In the genomic region with DNA sequence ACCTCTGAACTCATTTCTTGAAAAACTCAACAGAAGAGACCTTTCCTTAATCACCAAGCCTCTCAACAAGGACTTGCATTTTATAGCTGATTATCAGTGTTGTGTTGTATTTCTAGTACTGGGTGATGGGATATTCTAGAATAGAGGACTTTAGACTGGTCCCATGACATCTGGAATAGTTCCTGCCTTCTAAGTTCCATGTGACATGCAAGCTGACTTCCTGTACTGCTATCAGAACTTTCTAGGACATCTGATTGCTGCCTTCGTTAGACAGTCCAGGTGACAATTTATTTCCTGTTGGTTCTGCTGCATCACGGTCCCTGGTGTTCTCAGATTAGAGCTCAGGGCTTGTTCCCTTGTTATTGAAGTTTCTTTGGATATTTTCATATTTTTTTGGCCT, we compare ENCODE assay signal across 22 mouse cellular contexts.
DNase-seq lines count a peak whose midpoint lies in the region; ATAC-seq and TF ChIP-seq lines count a peak whose summit lies in the region.
"Had no signal": no experiment of that assay in that cellular context is flagged by ENCODE, and none has a peak within 500 bp of the region (broad histone marks: within the 10 kb centered on the region; RNA-seq: fewer than 3 reads in every experiment).

No protein-coding gene starts in this region.

- no peaks in the 10 kb centered on the region for H3K27me3 ChIP-seq in intestine, embryonic 16.5 days (replicated peaks; ENCODE audit: control insufficient read depth, insufficient read depth, low read length)
- H3K27me3 ChIP-seq in intestine, embryonic 15.5 days (replicated peaks) = no peaks in the 10 kb centered on the region
- H3K27me3 ChIP-seq in intestine, postnatal 0 days (replicated peaks; ENCODE audit: control insufficient read depth, insufficient read depth, low read length) = no peaks in the 10 kb centered on the region
- H3K27me3 ChIP-seq in stomach, postnatal 0 days (ENCODE audit: control insufficient read depth, insufficient read depth, low read length) = no peaks in the 10 kb centered on the region
- H3K27me3 ChIP-seq: CH12.LX, Patski had no signal

- no peak overlapping the region for H3K27ac ChIP-seq in intestine, embryonic 16.5 days (ENCODE audit: low read length)
- no peak overlapping the region for H3K27ac ChIP-seq in intestine, embryonic 15.5 days
- H3K27ac ChIP-seq in intestine, postnatal 0 days (ENCODE audit: low read depth, low read length) = no peak overlapping the region
- no peak overlapping the region for H3K27ac ChIP-seq in stomach, postnatal 0 days (replicated peaks)

- peak; percentile 54; the same call in 1 of the 2 replicates for ATAC-seq in intestine, embryonic 16.5 days
- ATAC-seq in intestine, embryonic 15.5 days = no peak
- ATAC-seq in intestine, postnatal 0 days = peak; percentile 92
- ATAC-seq in stomach, postnatal 0 days (ENCODE audit: low FRiP score, low TSS enrichment) = peak; percentile 19; the same call in 1 of the 2 replicates
- no peak for ATAC-seq in monocyte, adult 5-6 weeks (replicated peaks; ENCODE audit: insufficient number of reproducible peaks, low FRiP score, low TSS enrichment, poor library complexity, severe bottlenecking)
- ATAC-seq: activated CD4-positive, CD25-positive, alpha-beta regulatory T cell, adult 4 months; CD4-positive, CD25-positive, alpha-beta regulatory T cell, adult 4 months; Patski had no signal

- no peak for TF ChIP-seq EP300 in stomach, postnatal 0 days (optimal IDR thresholded peaks at IDR 0.05)

- no peak overlapping the region for H3K9ac ChIP-seq in intestine, embryonic 16.5 days (ENCODE audit: low read depth, low read length)
- no peak overlapping the region for H3K9ac ChIP-seq in intestine, embryonic 15.5 days
- H3K9ac ChIP-seq in intestine, postnatal 0 days (ENCODE audit: low read depth, low read length) = no peak overlapping the region
- no peak overlapping the region for H3K9ac ChIP-seq in stomach, postnatal 0 days (ENCODE audit: low read length)

- H3K4me2 ChIP-seq in intestine, embryonic 16.5 days (ENCODE audit: low read depth, low read length) = no peak overlapping the region
- H3K4me2 ChIP-seq in intestine, embryonic 15.5 days (replicated peaks) = no peak overlapping the region
- H3K4me2 ChIP-seq in intestine, postnatal 0 days (replicated peaks; ENCODE audit: low read depth) = no peak overlapping the region
- H3K4me2 ChIP-seq in stomach, postnatal 0 days (replicated peaks; ENCODE audit: low read depth) = no peak overlapping the region

- no peaks in the 10 kb centered on the region for H3K36me3 ChIP-seq in intestine, embryonic 16.5 days (ENCODE audit: control insufficient read depth, insufficient read depth, low read length)
- H3K36me3 ChIP-seq in intestine, embryonic 15.5 days = no peaks in the 10 kb centered on the region
- H3K36me3 ChIP-seq in intestine, postnatal 0 days (ENCODE audit: control insufficient read depth, insufficient read depth) = no peaks in the 10 kb centered on the region
- H3K36me3 ChIP-seq in stomach, postnatal 0 days (ENCODE audit: control insufficient read depth, insufficient read depth, low read length) = no peaks in the 10 kb centered on the region
- H3K36me3 ChIP-seq: G1E had no signal

- no peak for DNase-seq in stomach, postnatal 0 days (ENCODE audit: low spot score)
- no peak for DNase-seq in MN1 (ENCODE audit: low spot score)
- DNase-seq: adrenal gland, adult 2 months; adrenal gland, adult 8-10 months; adrenal gland, postnatal 10 days; adrenal gland, postnatal 14 days; adrenal gland, postnatal 25 days; adrenal gland, postnatal 36 days; B cell, adult 2 months; cerebellum, adult 11 months; cerebellum, adult 11-12 months; cerebellum, adult 18-20 months; cerebellum, adult 2 months had no signal

- no peak overlapping the region for H3K4me3 ChIP-seq in intestine, embryonic 16.5 days (ENCODE audit: low read length)
- H3K4me3 ChIP-seq in intestine, embryonic 15.5 days (replicated peaks) = no peak overlapping the region
- H3K4me3 ChIP-seq in intestine, postnatal 0 days (ENCODE audit: low read depth, low read length) = no peak overlapping the region
- no peak overlapping the region for H3K4me3 ChIP-seq in stomach, postnatal 0 days (ENCODE audit: low read depth, low read length)

- 81% methylated on average over 2 of the region's 2 CpGs for WGBS in intestine, embryonic 16.5 days
- WGBS in intestine, embryonic 15.5 days = 83% methylated on average over 2 of the region's 2 CpGs
- whole genome bisulfite sequencing in intestine, postnatal 0 days = 39% methylated on average over 2 of the region's 2 CpGs
- WGBS in stomach, postnatal 0 days = 76% methylated on average over 2 of the region's 2 CpGs

- TF ChIP-seq CTCF in intestine, postnatal 0 days (IDR thresholded peaks at IDR 0.05; ENCODE audit: low read depth) = no peak
- TF ChIP-seq CTCF in stomach, postnatal 0 days (IDR thresholded peaks at IDR 0.05; ENCODE audit: low read depth) = no peak

- H3K9me3 ChIP-seq in intestine, embryonic 16.5 days (ENCODE audit: control insufficient read depth, low read length) = no peaks in the 10 kb centered on the region
- H3K9me3 ChIP-seq in intestine, embryonic 15.5 days = no peaks in the 10 kb centered on the region
- H3K9me3 ChIP-seq in intestine, postnatal 0 days (ENCODE audit: control insufficient read depth) = no peaks in the 10 kb centered on the region
- no peaks in the 10 kb centered on the region for H3K9me3 ChIP-seq in stomach, postnatal 0 days (ENCODE audit: control insufficient read depth, low read length)

- no peaks in the 10 kb centered on the region for H3K4me1 ChIP-seq in intestine, embryonic 16.5 days (ENCODE audit: control insufficient read depth, insufficient read depth, low read length)
- H3K4me1 ChIP-seq in intestine, embryonic 15.5 days (replicated peaks) = no peaks in the 10 kb centered on the region
- no peaks in the 10 kb centered on the region for H3K4me1 ChIP-seq in intestine, postnatal 0 days (replicated peaks; ENCODE audit: control insufficient read depth, insufficient read depth, low read length)
- no peaks in the 10 kb centered on the region for H3K4me1 ChIP-seq in stomach, postnatal 0 days (replicated peaks; ENCODE audit: control insufficient read depth, insufficient read depth)

Comparison
In these comparisons a context has a peak if more than half of its experiments do, and no peak if none do; other contexts are left out.
1. ATAC-seq: peak in intestine, embryonic 16.5 days (single experiment), intestine, postnatal 0 days (single experiment) and stomach, postnatal 0 days (single experiment); none in intestine, embryonic 15.5 days (single experiment) and monocyte, adult 5-6 weeks (single experiment).